Mouse (Mus musculus): ENCODE measurements at regions not wholly inside any gene's neighbourhood (a gene's known extent, or its start where the extent isn't known, plus 50 kb on each side); places are given as distances from the start of the nearest gene placed in this dataset.

- TF ChIP-seq POLR2A (IDR thresholded peaks at IDR 0.05; ENCODE audit: insufficient read depth, low read length) (no peak), CTCF (IDR thresholded peaks at IDR 0.05; ENCODE audit: low read depth, low read length) (no peak), EP300 (IDR thresholded peaks at IDR 0.05; ENCODE audit: insufficient read depth, low read depth, low read length) (no peak)
Observed at GRCm38 (mm10) chr4:140401632-140402031, 155.0 kb upstream of the Igsf21 start.
